Mouse (Mus musculus) effector memory CD4-positive, alpha-beta T cell, adult 7 months (primary cell): Measurements from ENCODE around the gene Zfp831. TPM values are rescaled to one million over a fixed set of nuclear protein-coding genes. Genes with fewer than 3 reads are reported as not detected.

ENCODE experiments used
- polyA plus RNA-seq: library from polyadenylated mRNA; unstranded; fragments of 100-300 nt; shearing (Covaris generic); gene quantifications from one replicate; pipeline ENCODE4 v1.2.1, GENCODE M21; 2017

Gene Zfp831
- 5.4 TPM for polyA plus RNA-seq

GRCm38 (mm10) chr2:174643448-174644144, at the start of gene Zfp831:
Gene Zfp831 (plus strand): TSS chr2:174643534.

Other genes starting within 250 kb of the Zfp831 start
- 39.1 TPM for gene Nelfcd, start 227.7 kb upstream of the Zfp831 start, polyA plus RNA-seq
- 51.7 TPM for gene Ctsz, start 204.5 kb upstream of the Zfp831 start, polyA plus RNA-seq
- gene Tubb1, start 192.8 kb upstream of the Zfp831 start, polyA plus RNA-seq: not detected
- 354 TPM for gene Atp5e, start 179.4 kb upstream of the Zfp831 start, polyA plus RNA-seq
- gene Prelid3b, start 170.5 kb upstream of the Zfp831 start, polyA plus RNA-seq: 93.0 TPM
- not detected for gene Edn3, start 117.1 kb downstream of the Zfp831 start, polyA plus RNA-seq